In the genomic region with DNA sequence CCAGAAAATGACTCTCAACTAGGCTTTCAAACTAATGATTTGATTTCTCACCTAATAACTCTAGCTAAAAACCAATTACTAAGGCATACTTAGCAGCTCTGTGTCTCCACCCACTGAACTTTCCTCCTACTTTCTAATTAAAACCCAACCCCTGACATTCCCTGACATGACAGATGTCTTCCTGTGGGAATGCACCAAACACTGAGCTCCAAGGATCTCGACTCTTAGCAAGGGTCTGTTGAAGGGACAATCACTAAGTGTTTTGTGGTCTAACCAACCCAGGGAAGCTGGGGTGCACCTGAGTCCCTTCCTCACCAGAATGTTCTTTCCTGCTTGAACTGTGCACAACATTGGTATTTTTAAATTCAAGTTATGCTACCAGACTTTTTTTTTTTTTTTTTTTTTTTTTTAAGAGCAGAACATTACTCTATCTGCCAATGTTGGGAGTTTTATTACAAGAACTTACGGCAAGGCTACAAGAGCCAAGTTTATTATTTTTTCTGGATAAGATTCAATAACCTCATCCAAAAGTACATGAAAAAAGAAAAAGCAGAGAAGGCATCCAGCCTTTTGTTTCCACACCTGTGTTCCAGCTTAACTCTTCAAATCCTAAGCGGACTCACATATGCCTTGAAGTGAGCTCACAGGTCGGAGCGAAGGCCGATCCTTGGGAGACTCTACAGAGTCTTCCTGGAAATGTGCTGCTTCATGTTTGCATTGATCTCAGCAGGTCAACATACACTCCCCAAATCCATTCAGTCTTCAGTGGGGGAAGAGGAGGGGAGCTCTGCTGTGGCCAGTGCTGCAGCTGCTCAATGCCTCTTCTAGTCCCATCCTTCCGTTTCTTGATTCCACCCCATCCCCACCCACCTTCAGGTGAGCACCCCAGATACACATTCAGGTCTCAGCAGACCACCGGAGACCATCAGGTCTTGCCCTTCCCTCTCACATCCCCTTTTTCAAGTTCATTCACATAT, we compare ENCODE assay signal across 18 mouse cellular contexts.
DNase-seq lines count a peak whose midpoint lies in the region; ATAC-seq lines count a peak whose summit lies in the region.
"Had no signal": no experiment of that assay in that cellular context is flagged by ENCODE, and none has a peak within 500 bp of the region (broad histone marks: within the 10 kb centered on the region; RNA-seq: fewer than 3 reads in every experiment).

No protein-coding gene starts in this region.

- H3K27ac ChIP-seq in embryonic facial prominence, embryonic 15.5 days (replicated peaks) = peak overlapping the region; percentile 73
- H3K27ac ChIP-seq in kidney, embryonic 16.5 days (ENCODE audit: low read length) = peak overlapping the region; percentile 64
- H3K27ac ChIP-seq: hindbrain, embryonic 10.5 days; intestine, embryonic 15.5 days; liver, embryonic 13.5 days had no signal

- 69% methylated on average over 8 of the region's 8 CpGs for WGBS in embryonic facial prominence, embryonic 15.5 days
- WGBS in kidney, embryonic 16.5 days = 59% methylated on average over 8 of the region's 8 CpGs

- peaks cover 60% of the 10 kb centered on the region for H3K4me1 ChIP-seq in embryonic facial prominence, embryonic 15.5 days
- H3K4me1 ChIP-seq in kidney, embryonic 16.5 days (ENCODE audit: insufficient read depth, low read length) = peaks cover 34% of the 10 kb centered on the region

- 0 out of 2 replicates have a peak, but pooled peaks have one; percentile 32 for ATAC-seq in embryonic facial prominence, embryonic 15.5 days (ENCODE audit: insufficient number of reproducible peaks, low FRiP score, low TSS enrichment, low read depth)
- ATAC-seq in kidney, embryonic 16.5 days (ENCODE audit: low FRiP score, low TSS enrichment) = peak; percentile 43
- no peak for ATAC-seq in cerebellum, adult (ENCODE audit: insufficient number of reproducible peaks, low FRiP score, low TSS enrichment)
- ATAC-seq: intestine, embryonic 15.5 days had no signal

- no peak overlapping the region for H3K4me3 ChIP-seq in embryonic facial prominence, embryonic 15.5 days (replicated peaks)
- H3K4me3 ChIP-seq in kidney, embryonic 16.5 days (ENCODE audit: low read length) = no peak overlapping the region
- H3K4me3 ChIP-seq: hindbrain, embryonic 10.5 days; intestine, embryonic 15.5 days; liver, embryonic 13.5 days had no signal

- no peaks in the 10 kb centered on the region for H3K27me3 ChIP-seq in embryonic facial prominence, embryonic 15.5 days
- no peaks in the 10 kb centered on the region for H3K27me3 ChIP-seq in kidney, embryonic 16.5 days (ENCODE audit: insufficient read depth, low read length)
- H3K27me3 ChIP-seq: intestine, embryonic 15.5 days; liver, embryonic 13.5 days had no signal

- DNase-seq in heart, adult 18-20 months = peak; percentile 59 to 67
- no peak for DNase-seq in heart, postnatal 4 days
- peak; percentile 19 for DNase-seq in 3134 (ENCODE audit: extremely low read depth, insufficient read length, low spot score)
- no peak for DNase-seq in cerebellum, adult 11 months
- no peak for DNase-seq in cerebellum, postnatal 14 days
- DNase-seq: adrenal gland, postnatal 25 days; cerebellum, postnatal 36 days; gastrocnemius, postnatal 36 days; liver, embryonic 13.5 days; lung, postnatal 10 days; right cerebral cortex, adult 18-20 months; thymus, adult 18-20 months had no signal

- no peak overlapping the region for H3K9ac ChIP-seq in embryonic facial prominence, embryonic 15.5 days
- H3K9ac ChIP-seq in kidney, embryonic 16.5 days (replicated peaks; ENCODE audit: low read length) = no peak overlapping the region
- H3K9ac ChIP-seq: intestine, embryonic 15.5 days; liver, embryonic 13.5 days had no signal

- H3K36me3 ChIP-seq in embryonic facial prominence, embryonic 15.5 days = no peaks in the 10 kb centered on the region
- no peaks in the 10 kb centered on the region for H3K36me3 ChIP-seq in kidney, embryonic 16.5 days (ENCODE audit: insufficient read depth, low read length)
- H3K36me3 ChIP-seq: G1E; hindbrain, embryonic 10.5 days; intestine, embryonic 15.5 days; liver, embryonic 13.5 days had no signal

- no peaks in the 10 kb centered on the region for H3K9me3 ChIP-seq in embryonic facial prominence, embryonic 15.5 days (replicated peaks)
- no peaks in the 10 kb centered on the region for H3K9me3 ChIP-seq in kidney, embryonic 16.5 days (ENCODE audit: low read length)
- H3K9me3 ChIP-seq: G1E; hindbrain, embryonic 10.5 days; intestine, embryonic 15.5 days; liver, embryonic 13.5 days had no signal

- H3K4me2 ChIP-seq in embryonic facial prominence, embryonic 15.5 days (replicated peaks) = no peak overlapping the region
- no peak overlapping the region for H3K4me2 ChIP-seq in kidney, embryonic 16.5 days (replicated peaks; ENCODE audit: low read depth, low read length)
- H3K4me2 ChIP-seq: intestine, embryonic 15.5 days; liver, embryonic 13.5 days had no signal

Comparison
In these comparisons a context has a peak if more than half of its experiments do, and no peak if none do; other contexts are left out.
1. DNase-seq: peak in heart, adult 18-20 months (2 of 2) and 3134 (single experiment); none in heart, postnatal 4 days (single experiment), cerebellum, adult 11 months (single experiment) and cerebellum, postnatal 14 days (0 of 2).